Mouse (Mus musculus) adrenal gland, postnatal 14 days (tissue): ENCODE data around the gene Dclk3. TPM values are rescaled to one million over a fixed set of nuclear protein-coding genes. Genes with fewer than 3 reads are reported as not detected.
A peak's percentile ranks its signal among the peaks of the same experiment; 100 is the strongest.

Source experiments
- DNase-seq: peaks from one replicate; pipeline ENCODE4 v3.0.0; 2021; ENCODE audit warnings: mixed read lengths
- total RNA-seq: library from RNA; stranded (reverse); gene quantifications from 2 replicates; pipeline ENCODE4 v1.2.3, GENCODE M21; 2021

Dclk3 gene
- total RNA-seq, 1 experiment from 2014 or later: 1.5 TPM

- no peak for DNase-seq
Observed at GRCm38 (mm10) chr9:111486645-111487477, 48.0 kb downstream of the Dclk3 start.

- DNase-seq: no peak
Observed at GRCm38 (mm10) chr9:111490583-111490982, 51.7 kb downstream of the Dclk3 start.

- DNase-seq: no peak
Observed at GRCm38 (mm10) chr9:111491280-111491679, 52.4 kb downstream of the Dclk3 start.

GRCm38 (mm10) chr9:111493490-111493889 lies 54.6 kb downstream of the Dclk3 start:
- DNase-seq: no peak

- peak; percentile 79 for DNase-seq
Observed at GRCm38 (mm10) chr9:111495561-111495960, 56.7 kb downstream of the Dclk3 start.

- DNase-seq: peak; percentile 87
Observed at GRCm38 (mm10) chr9:111497074-111497811, 58.4 kb downstream of the Dclk3 start.

- DNase-seq: no peak
Observed at GRCm38 (mm10) chr9:111500211-111500610, 61.3 kb downstream of the Dclk3 start.

- DNase-seq: no peak
Observed at GRCm38 (mm10) chr9:111506075-111506474, 67.2 kb downstream of the Dclk3 start.

GRCm38 (mm10) chr9:111514586-111515473 lies 75.9 kb downstream of the Dclk3 start:
- no peak for DNase-seq

- no peak for DNase-seq
Observed at GRCm38 (mm10) chr9:111515536-111515935, 76.7 kb downstream of the Dclk3 start.

- no peak for DNase-seq
Observed at GRCm38 (mm10) chr9:111522226-111522625, 83.3 kb downstream of the Dclk3 start.

- DNase-seq: no peak
Observed at GRCm38 (mm10) chr9:111523111-111523510, 84.2 kb downstream of the Dclk3 start.

GRCm38 (mm10) chr9:111523871-111524270 lies 85.0 kb downstream of the Dclk3 start:
- DNase-seq: no peak

- DNase-seq: no peak
Observed at GRCm38 (mm10) chr9:111534744-111535423, 96.0 kb downstream of the Dclk3 start.

GRCm38 (mm10) chr9:111535445-111536064 lies 96.7 kb downstream of the Dclk3 start:
- no peak for DNase-seq

Other genes starting within 250 kb of the Dclk3 start
- 20.6 and 20.9 TPM in 2 replicates for gene Mlh1, start 167.3 kb upstream of the Dclk3 start, total RNA-seq
- 36.3 and 39.8 TPM in 2 replicates for gene Epm2aip1, start 167.2 kb upstream of the Dclk3 start, total RNA-seq
- 56.4 and 61.0 TPM in 2 replicates for gene Trank1, start 127.3 kb upstream of the Dclk3 start, total RNA-seq